Mouse (Mus musculus) ES-Bruce4 (cell line): ENCODE data around the gene Adcy9.

Source experiments
- CTCF ChIP-seq: IDR thresholded peaks from one replicate; pipeline ENCODE4 v1.8.1; 2011; ENCODE audit warnings: low read depth, low read length
- EP300 ChIP-seq: IDR thresholded peaks from 2 replicates; pipeline ENCODE4 v1.6.1; 2011; ENCODE audit warnings: low read depth, low read length; ENCODE audit not compliant: insufficient read depth
- POLR2A ChIP-seq: IDR thresholded peaks from one replicate; pipeline ENCODE4 v1.8.1; 2011; ENCODE audit warnings: low read length; ENCODE audit not compliant: insufficient read depth

- TF ChIP-seq EP300 (no peak), CTCF (no peak), POLR2A (no peak)
These were observed 37.9 kb downstream of the Adcy9 start for GRCm38 (mm10) chr16:4382406-4382805.
